Mouse (Mus musculus) heart, adult 8-10 months (tissue): ENCODE data around the gene Stox2. TPM values are rescaled to one million over a fixed set of nuclear protein-coding genes. Genes with fewer than 3 reads are reported as not detected.

Experiments
- DNase-seq: peaks from one replicate; pipeline ENCODE4 v3.0.0; 2022; ENCODE audit warnings: low spot score
- total RNA-seq, 4 experiments: library from RNA; stranded (reverse); gene quantifications; 2 replicates each; pipeline ENCODE4 v1.2.4; 2022

The Stox2 gene
- total RNA-seq, 4 experiments from 2014 or later: 8.4 to 10.6 (median 10.0) TPM

DNA sequence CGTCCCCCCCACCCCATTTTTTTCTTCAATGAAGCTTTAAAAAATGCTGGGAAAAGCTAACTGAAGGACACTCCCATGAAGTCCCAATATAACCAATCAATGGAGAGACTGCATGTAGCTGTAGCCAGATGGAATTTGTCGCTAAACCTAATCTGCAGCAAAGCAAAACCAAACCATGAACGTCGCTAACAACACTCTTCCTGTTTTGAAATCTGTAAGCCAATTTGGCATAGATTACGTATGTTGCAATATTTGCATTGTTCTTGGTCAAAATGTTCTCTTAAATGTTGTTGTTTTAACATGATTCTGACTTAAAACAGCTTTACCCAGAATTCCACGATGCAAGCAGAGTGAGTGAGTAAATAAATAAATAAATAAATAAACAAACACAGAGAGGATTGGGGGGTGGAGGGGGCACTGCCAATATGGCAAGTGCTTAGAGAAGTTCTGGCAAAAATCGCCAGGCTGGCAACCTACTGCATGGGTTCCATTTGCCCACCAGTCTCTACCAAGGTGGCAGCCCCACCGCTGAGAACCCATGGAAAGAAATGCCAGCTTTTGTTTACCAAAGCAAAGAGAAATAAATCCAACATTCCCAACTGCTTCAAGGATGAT is 203.0 kb downstream of the Stox2 start:
- DNase-seq: peak; percentile 42

DNA sequence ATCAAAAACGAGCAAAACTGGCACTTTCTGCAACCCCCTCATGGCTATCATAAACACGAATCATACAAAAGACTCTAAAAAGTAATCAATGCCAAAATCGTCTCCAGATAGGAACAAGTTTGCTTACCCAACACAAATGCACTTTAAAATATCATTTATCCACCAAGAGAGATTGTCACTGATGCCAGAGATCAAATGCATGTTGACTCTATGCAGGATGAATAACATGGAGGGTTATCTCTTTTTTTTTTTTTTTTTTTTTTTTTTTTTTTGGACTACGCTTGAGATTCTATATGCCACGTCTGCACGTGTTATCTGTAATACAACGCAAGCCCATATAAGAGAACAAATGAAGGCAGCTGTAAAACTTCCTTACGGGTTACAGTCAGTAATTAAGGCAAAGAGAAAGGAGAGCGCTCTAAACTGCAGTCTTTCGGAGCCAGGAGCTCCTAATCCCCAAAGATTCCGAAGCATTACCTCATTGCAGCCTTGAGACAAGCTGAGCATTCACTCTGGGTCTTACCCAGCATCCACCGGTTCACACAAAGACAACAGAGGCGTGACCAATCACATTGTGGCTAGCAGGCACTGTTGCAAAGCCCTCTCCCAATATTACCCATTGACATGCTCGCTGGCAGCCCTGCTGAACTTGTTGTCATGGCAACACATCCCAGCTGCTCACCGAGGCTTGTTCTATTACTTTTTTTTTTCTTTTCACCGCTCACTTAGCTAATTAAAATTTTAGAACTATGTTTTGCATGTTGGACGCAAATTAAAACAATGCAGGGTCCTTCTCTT is 203.8 kb downstream of the Stox2 start:
- DNase-seq: peak; percentile 72

DNA sequence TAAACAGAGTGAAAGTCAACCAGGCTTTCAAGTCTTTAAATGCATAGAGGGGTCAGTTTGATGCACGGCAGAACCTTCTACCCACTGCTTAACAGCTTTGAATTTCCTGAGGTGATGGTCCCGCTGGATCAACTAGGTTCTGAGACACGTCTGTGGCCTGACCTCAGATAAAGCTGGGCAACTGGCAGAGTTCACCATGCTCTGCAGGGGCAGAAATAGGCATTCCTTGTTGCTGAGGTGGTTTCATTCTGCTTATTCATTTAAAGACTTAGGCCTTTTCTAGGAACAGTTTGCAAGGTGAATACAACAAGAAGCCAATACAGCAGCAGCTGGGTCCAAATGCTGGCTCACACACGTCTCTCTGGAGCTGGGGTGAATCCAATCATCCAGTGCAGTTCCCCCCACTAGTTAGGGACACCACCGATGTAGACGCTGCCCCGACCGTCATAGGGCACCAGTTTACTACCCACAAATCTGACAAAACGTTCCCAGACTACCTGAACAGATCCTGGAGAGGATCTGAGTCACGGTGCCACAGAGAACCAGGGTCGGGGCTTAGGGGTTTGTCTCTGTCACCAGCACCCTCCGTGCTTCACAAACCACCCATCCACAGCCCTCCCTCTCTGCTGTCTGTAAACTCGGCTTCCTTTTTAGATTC is 204.6 kb downstream of the Stox2 start:
- DNase-seq: no peak

DNA sequence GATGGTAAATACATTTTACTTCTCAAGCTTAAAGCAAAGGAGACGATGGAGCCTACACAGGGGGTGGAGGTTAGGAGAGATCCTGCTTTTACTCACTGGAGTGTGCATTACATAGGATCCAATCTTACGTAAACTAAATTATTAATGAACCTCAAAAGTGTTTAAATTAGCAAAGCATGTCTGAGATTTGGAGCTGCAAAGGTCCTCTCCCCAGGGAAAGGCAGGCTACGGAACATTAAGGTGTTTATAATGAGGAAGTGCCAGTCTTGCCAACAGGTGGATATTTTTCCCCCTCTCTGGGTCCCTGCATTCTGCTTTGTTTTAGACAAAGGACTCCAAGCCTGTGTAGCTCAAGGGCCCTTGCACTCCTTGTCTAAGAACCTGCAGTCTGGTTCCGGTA is 205.3 kb downstream of the Stox2 start:
- DNase-seq: no peak

DNA sequence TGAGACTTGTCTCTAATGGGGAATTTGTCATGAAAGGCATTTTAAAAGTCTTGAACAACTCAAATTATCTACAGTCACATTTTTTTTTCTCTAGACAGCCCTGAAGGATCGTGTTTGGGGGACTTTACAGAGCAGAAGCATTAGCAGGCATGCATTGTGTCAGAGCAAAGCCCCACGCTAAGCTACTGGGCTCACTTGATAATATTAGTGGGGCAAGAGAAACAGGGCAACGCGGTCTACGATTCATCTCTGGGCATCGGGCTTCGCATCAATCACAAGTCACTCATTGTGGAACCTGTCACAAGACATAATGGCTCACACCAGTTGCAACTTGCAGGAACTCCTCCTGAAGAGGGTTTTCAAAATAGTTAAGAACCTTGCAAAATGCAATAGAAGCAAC is 205.9 kb downstream of the Stox2 start:
- DNase-seq: no peak

DNA sequence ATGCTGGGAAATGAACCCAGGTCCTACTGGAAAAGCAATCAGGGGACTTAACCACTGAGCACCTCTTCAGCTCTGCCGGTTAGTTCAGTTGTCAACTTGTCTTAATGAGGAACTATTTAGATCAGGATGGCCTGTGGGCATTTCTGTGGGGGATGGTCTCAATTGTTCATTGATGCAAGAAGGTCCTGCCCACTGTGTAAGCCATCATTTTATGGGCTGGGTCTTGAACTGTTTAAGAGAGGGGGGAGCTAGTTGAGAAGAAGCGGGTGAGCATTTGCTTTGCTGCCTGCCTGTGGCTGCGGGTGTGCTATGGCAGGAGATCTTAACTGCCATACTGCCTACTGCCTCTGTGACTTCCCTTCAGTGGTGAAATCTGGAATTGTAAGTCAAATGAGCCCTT is 214.1 kb downstream of the Stox2 start:
- no peak for DNase-seq

DNA sequence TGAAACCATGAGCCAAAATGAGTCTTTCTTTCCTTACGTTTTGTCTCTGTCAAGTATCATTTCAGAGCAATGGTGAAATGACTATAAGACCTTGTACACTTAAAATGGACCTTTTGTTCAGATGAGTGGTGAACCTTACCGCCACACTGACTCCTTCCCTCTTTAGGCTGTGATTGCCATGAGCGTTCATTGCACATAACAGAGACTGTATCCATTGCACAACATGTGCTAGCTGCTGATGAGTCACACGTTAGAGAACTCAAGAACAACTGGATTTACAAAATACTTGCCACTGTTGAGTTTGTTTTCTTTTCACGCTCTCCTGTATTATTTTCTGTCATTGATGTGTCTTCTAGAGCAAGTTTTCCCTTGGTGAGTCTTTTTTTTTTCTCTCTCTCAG is 216.1 kb downstream of the Stox2 start:
- DNase-seq: no peak

DNA sequence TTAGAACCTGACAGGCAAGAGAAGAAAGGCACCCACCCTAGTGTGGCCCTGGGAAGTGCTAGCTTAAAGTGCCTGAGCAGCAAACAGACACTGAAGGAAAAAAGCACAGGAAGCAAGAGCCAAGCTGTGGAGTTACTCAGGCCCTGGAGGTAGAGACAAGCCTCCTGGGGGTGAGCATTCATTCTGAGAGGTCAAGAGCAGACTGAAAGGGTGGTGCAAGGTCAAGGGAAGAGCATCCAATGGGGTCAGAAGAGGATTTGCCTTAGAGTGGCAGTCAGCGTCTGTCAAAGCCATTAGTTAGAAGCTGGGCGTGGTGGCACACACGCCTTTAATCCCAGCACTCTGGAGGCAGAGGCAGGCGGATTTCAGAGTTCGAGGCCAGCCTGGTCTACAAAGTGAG is 224.3 kb downstream of the Stox2 start:
- DNase-seq: no peak

DNA sequence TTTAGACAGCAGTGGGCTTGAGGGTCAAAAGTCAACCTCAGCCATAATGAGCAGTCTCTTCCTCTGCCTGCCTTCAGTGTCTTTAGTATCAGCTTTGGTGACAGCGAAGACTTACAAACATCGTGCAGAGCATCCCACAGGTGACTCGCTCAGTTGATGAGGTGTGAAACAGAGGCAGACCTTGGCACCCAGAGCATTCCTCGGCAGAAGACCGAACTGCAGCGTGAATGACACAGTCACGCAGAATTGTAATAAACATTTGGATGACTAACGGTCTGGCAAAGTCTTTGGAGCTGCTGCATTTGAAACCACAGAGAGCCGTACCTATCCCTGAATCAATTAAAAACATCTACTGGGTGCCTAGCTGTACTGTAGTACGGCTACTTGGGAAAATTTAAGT is 225.0 kb downstream of the Stox2 start:
- DNase-seq: no peak

DNA sequence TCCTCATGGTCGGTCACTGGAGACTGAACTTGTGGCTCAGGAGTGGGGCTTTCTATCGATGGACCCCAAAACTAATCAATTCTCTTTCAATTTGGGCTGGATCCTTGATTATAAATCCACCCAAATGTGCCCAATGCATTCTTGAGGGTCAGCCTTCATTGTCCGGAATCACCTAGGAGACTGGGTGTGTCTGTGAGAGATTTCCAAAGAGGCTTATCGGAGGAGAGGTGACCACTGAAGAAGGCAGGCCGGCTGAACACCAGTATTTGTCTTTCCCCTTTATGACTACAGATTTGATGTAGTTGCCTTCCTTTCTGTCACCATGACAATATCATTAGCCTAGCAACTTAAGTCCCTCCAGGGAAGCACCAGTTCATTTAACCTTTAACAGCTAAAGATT is 225.8 kb downstream of the Stox2 start:
- no peak for DNase-seq

DNA sequence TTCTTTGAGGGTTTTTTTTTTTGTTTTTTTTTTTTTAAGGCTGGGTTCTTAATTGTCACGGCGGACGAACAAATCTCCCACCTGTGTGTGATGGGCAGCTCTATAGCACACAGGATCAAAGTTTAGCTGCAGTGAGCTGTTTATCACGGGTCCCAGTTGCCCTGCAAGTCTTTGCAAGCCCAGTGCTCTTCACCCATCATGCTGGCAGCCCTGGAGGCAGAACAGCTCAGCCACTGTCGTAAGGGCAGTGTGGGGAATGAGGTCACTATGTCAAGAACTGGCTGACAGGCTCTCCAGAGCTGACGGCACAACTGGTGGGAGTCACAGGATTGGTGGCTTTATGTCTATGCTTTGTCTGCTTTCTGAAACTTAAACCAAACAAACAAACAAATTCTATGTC is 227.6 kb downstream of the Stox2 start:
- no peak for DNase-seq

DNA sequence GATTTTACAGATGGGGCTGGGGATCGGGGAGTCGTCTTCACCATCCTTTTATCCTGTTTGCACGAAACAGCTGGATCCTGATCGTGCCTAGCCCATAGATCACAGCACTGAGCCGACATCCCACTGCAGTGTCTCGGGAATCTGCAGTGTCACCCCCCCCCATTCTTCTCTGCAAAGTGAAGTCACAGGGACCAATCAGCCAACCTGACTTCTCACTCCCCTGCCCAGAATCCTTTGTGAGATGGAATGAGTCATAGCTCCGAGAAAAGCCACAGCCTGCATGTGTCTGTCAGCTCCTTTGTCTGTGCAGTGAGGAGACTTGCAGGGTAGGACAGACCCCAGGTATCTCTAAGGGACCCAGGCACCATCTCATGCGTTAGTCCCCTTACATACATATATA is 228.1 kb downstream of the Stox2 start:
- no peak for DNase-seq

DNA sequence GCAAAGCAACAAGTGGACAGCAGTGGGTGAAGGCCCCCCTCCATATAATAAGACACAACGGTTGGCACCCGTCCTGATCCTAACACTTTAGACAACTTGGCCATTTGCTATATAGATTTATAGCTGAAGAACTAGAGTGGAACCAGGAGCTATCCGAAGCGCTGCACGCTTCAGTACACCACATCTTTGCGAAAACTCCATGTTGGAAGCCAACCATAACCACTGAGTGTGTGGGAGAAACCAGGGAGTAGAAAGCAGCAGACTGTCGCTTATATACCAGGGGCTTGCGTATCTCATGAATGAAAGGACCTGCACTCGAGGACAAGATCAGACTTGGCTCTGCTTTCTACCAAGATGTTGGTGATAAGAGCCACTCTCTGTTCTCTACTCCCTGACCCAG is 234.0 kb downstream of the Stox2 start:
- no peak for DNase-seq

DNA sequence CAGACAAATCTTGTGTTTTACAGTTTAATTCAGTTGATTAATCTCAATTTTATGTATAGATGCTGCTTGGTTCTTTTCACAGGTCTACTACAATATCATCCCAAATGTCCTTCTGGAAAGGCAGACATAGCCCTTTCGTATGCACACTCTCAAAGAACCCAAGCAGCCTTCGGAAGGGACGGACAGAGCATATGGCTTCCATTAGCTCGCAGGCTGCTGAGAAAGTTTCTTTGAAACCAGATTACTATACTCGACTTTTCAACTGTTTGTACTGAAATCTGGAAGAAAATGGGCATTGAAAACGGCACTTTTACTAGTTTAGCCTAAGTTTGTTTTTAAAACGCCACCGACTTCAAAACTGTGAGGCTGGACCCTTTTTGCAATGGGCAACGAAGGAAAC is 234.9 kb downstream of the Stox2 start:
- DNase-seq: no peak

DNA sequence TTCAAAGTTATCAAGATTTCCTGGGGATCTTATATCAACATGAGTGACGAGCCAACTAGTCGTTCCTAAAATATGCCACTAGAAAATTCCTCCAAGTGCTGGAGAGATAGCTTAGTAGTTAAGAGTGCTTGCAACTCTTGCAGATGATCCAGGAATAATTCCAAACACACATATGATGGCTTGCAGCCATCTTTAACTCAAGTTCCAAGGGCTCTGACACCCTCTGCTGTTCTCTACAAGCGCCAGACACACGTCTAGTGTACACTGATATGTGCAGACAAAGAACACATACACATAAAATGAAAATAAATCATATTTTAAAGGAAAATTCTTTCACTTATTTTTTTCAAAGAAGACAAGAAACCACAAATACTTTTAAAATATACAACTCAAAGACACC is 237.9 kb downstream of the Stox2 start:
- no peak for DNase-seq

DNA sequence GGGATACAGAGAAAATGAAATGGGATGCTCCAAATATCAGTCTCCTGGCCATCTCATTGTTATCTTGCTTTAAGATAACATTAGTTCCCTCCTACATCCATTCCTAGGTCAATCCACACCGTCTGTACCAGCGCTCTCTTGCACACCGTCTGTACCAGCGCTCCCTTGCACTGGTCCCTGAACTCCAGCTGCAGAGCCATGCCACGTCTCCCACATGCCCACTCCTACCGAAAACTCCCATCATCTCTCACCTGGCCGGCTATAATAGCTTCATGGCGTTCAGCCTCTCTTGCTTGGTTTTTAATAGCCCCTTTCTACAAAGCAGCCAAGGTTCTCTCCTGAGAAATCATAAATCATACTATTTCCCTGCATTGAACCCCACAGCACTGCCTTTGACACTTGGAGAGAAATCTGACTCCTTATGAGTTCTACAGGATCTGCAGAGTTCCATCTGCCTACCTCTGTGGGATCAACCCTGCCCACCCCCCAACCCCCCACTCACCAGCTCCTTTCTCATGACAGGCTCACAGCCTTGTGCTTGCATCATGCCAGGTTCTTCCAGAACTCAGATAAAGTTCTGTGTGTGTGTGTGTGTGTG is 239.4 kb downstream of the Stox2 start:
- DNase-seq: no peak

DNA sequence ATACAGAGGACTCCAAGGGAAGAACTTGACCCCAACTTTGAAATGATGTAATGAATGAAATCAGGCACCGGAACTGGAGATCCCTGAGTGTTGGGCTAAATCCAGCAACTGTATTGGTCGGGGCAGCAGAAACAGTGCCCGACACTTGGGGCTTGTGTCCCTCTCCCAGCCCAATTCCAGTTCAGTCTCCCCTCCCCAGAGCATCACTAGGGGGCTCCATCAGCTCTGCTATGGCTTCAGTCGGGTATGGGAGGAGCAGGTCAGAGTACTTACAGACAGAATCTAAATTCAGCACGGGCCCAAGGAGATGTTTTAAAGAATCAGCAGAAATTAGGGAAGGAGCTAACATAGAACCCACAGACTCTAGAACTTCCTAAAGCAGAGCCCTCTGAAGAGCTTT is 240.7 kb downstream of the Stox2 start:
- no peak for DNase-seq

DNA sequence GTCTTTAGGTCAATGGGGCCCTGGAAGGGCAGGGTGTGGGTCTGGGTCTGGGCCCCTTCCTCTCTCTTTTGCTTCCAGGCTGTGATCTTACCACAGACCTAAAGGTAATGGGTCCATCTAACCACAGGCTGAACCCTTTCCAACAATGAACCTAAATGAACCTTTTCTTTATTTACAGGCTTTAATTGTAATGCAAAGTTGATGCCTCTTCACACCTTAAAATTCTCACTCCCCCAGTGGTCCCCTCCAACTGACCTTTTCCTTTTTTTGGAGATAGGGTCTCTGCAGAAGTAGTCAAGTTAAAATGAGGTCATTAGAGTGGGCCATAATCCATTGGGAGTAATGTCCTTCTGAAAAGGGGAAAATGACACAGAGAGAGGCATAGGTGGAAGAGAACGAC is 249.8 kb downstream of the Stox2 start:
- no peak for DNase-seq

DNA sequence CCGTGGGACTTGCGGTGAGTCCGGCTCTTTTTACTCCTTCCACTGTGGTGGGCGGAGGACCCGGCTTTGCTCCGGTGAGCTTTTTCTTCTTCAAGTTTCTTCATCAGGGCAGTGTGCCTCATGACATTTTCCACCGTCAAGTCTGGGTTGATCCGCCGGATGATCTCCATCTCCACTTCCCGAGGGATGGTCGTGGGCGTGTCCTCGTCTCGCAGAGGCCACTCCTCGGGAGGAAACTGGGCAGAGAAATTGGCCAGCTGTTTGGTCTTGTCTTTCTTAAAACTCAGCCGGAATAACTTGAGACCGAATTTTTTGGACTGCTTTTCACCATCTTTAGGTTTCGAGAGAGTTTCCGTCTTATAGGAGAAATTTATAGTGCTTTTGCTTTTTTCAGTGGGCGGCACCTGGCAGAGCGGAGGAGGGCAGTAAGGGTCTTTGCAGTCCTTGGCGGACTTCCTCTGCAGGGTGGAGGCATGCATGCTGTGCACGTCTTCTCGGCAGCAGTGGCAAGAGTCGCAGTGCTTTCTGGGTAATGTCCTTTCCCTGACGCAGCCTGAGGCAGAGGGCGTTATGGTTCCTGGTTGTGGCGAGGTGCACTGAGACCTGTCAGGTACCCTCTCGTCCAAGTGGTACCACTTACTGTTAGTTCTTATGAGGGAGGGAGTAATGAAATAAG is 252.7 kb downstream of the Stox2 start:
- DNase-seq: no peak

DNA sequence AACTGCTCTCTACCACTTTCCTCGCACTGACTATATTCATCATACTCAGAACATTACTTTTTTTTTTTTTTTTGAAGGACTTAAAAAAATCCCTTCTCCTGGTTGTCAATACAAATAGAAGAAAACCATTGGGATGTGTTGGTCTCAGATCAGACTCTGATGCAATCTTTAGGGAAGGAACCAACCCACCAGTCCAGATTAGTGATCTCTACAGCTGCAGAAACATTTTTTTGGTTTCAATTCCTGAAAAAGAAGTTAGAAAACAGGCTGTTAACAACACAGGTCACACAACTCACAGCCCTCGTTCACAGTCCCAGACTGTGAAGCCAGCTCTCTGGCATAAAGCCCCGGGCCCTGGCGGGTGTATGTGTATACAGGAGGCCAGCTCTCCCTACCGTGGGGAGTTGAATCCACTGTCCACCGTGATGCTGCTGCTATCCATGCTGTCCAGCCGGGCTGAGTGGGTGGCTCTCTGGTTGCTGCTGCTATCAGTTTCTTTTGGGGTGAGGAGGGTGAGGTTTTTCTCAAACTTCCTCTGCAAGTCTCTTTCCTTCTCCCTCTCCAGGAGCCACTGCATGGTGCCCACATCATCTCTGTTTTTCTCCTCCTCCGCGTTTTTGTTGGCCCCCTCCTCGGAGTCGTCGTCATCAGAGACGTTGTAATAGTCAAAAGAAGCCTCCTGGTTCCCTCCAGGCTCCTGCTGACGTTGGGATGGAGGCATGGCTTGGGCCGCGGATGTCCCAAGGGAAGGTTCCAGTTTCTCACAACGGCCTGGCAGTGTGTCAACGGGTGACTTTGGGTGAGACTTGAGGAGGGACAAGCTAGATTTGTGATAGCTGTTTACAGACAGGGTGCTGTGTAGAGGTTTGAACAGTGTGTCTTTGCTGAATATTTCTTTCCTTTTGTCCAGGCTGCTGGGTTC is 254.5 kb downstream of the Stox2 start:
- DNase-seq: peak; percentile 31

DNA sequence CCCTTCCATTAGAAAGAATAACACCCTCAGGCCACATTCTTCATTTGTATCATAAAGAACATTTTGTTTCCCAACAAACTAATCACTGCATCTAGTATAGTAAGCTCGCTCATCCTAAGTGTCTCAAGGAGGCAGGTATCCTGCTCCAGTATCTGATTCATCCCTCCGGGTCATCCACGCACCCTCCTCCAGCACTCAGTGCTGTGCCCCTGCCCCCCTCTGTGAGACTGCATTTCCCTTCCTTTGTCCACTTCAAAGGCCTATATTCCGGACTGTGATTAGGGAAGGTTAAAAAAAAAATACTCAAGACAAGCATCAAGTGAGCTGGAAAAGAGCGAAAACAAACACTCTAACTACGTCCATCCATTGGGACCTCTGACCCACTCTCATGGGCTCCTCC is 260.8 kb downstream of the Stox2 start:
- no peak for DNase-seq
